Comparison of ENCODE assay signal across 9 mouse cellular contexts in genomic region chr19:4712781-4713526, GRCm38 (mm10). TPM values are rescaled to one million over a fixed set of nuclear protein-coding genes. Genes with fewer than 3 reads are reported as not detected.
A peak's percentile ranks its signal among the peaks of the same experiment; 100 is the strongest.
DNase-seq lines count a peak whose midpoint lies in the region; ATAC-seq and TF ChIP-seq lines count a peak whose summit lies in the region.
"Had no signal": no experiment of that assay in that cellular context is flagged by ENCODE, and none has a peak within 500 bp of the region (broad histone marks: within the 10 kb centered on the region; RNA-seq: fewer than 3 reads in every experiment).

No protein-coding gene starts in this region.

- H3K4me1 ChIP-seq in heart, embryonic 10.5 days = peaks cover 19% of the 10 kb centered on the region; the same call in 1 of the 2 replicates
- H3K4me1 ChIP-seq in E14TG2a.4 (replicated peaks; ENCODE audit: low read depth, low read length) = peaks cover 40% of the 10 kb centered on the region
- peaks cover 5% of the 10 kb centered on the region; the same call in 1 of the 2 replicates for H3K4me1 ChIP-seq in forebrain, embryonic 11.5 days (replicated peaks; ENCODE audit: control insufficient read depth, insufficient read depth, low read length)
- H3K4me1 ChIP-seq in limb, embryonic 14.5 days (ENCODE audit: control insufficient read depth, insufficient read depth, low read length) = peaks cover 4% of the 10 kb centered on the region; the same call in 1 of the 2 replicates

- TF ChIP-seq CTCF in E14TG2a.4 (conservative IDR thresholded peaks at IDR 0.05; ENCODE audit: low read length) = no peak

- H3K9me3 ChIP-seq in heart, embryonic 10.5 days = no peaks in the 10 kb centered on the region
- no peaks in the 10 kb centered on the region for H3K9me3 ChIP-seq in E14TG2a.4 (ENCODE audit: low read length)
- no peaks in the 10 kb centered on the region for H3K9me3 ChIP-seq in forebrain, embryonic 11.5 days (ENCODE audit: control insufficient read depth, low read length)
- H3K9me3 ChIP-seq in limb, embryonic 14.5 days (ENCODE audit: control insufficient read depth, low read length) = no peaks in the 10 kb centered on the region

- ATAC-seq in forebrain, embryonic 11.5 days (replicated peaks; ENCODE audit: low FRiP score) = no peak
- 0 out of 2 replicates have a peak, but pooled peaks have one; percentile 4 for ATAC-seq in limb, embryonic 14.5 days (ENCODE audit: low FRiP score, low read depth)

- peaks cover 94% of the 10 kb centered on the region for H3K27me3 ChIP-seq in heart, embryonic 10.5 days (ENCODE audit: insufficient read depth, poor library complexity, severe bottlenecking)
- peaks cover 80% of the 10 kb centered on the region for H3K27me3 ChIP-seq in E14TG2a.4 (ENCODE audit: insufficient read depth, low read length)
- H3K27me3 ChIP-seq in forebrain, embryonic 11.5 days (ENCODE audit: control insufficient read depth, insufficient read depth, low read length) = peaks cover 3% of the 10 kb centered on the region
- peaks cover 48% of the 10 kb centered on the region for H3K27me3 ChIP-seq in limb, embryonic 14.5 days (ENCODE audit: control insufficient read depth, insufficient read depth, low read length)

- no peak overlapping the region for H3K27ac ChIP-seq in heart, embryonic 10.5 days
- H3K27ac ChIP-seq in forebrain, embryonic 11.5 days (ENCODE audit: low read depth, low read length) = no peak overlapping the region
- no peak overlapping the region for H3K27ac ChIP-seq in limb, embryonic 14.5 days (replicated peaks; ENCODE audit: low read depth, low read length)

- peak overlapping the region; percentile 70 for H3K4me3 ChIP-seq in heart, embryonic 10.5 days
- peak overlapping the region; percentile 86 for H3K4me3 ChIP-seq in E14TG2a.4 (replicated peaks; ENCODE audit: low read length)
- peak overlapping the region; percentile 75 for H3K4me3 ChIP-seq in forebrain, embryonic 11.5 days (ENCODE audit: low read depth, low read length)
- peak overlapping the region; percentile 56 for H3K4me3 ChIP-seq in limb, embryonic 14.5 days (replicated peaks; ENCODE audit: low read length)

- intact Hi-C loops in heart, postnatal 14 days (cut with DNase I) = no loop called here

- peak overlapping the region; percentile 88 for H3K9ac ChIP-seq in forebrain, embryonic 11.5 days (ENCODE audit: low read length)
- H3K9ac ChIP-seq in limb, embryonic 14.5 days (ENCODE audit: low read depth, low read length, severe bottlenecking) = no peak overlapping the region

- TF ChIP-seq POLR2A in limb, embryonic 14.5 days (IDR thresholded peaks at IDR 0.05; ENCODE audit: borderline replicate concordance, extremely low read depth, insufficient read depth, insufficient read length) = no peak

- 39% methylated on average over 13 of the region's 13 CpGs for WGBS in heart, embryonic 10.5 days
- 39% methylated on average over 13 of the region's 13 CpGs for WGBS in forebrain, embryonic 11.5 days
- 37% methylated on average over 13 of the region's 13 CpGs for WGBS in limb, embryonic 14.5 days

- H3K36me3 ChIP-seq in heart, embryonic 10.5 days = no peaks in the 10 kb centered on the region
- H3K36me3 ChIP-seq in E14TG2a.4 (ENCODE audit: insufficient read depth, low read length) = no peaks in the 10 kb centered on the region
- H3K36me3 ChIP-seq in forebrain, embryonic 11.5 days (ENCODE audit: control insufficient read depth, insufficient read depth, low read length) = no peaks in the 10 kb centered on the region
- H3K36me3 ChIP-seq in limb, embryonic 14.5 days (ENCODE audit: control insufficient read depth, insufficient read depth, low read length) = no peaks in the 10 kb centered on the region

- peak overlapping the region; percentile 92 for H3K4me2 ChIP-seq in forebrain, embryonic 11.5 days (ENCODE audit: low read depth, low read length, severe bottlenecking)
- H3K4me2 ChIP-seq in limb, embryonic 14.5 days (replicated peaks; ENCODE audit: low read depth, low read length, severe bottlenecking) = peak overlapping the region; percentile 98

- DNase-seq in heart, embryonic 10.5 days (ENCODE audit: low spot score) = no peak
- no peak for DNase-seq in heart, postnatal 14 days
- no peak for DNase-seq in forebrain, embryonic 11.5 days (ENCODE audit: low spot score)
- DNase-seq in limb, embryonic 14.5 days (ENCODE audit: low spot score) = no peak
- no peak for DNase-seq in adrenal gland, adult 8-10 months
- no peak for DNase-seq in adrenal gland, postnatal 10 days
- no peak for DNase-seq in layer of hippocampus, adult 9-10 months (ENCODE audit: low spot score)

RNA-seq across cellular contexts. Expression of gene Sptbn2, which starts 2.0 kb away (rescaled TPM):
- 0.57 and 1.6 TPM in 2 replicates for polyA plus RNA-seq in heart, embryonic 10.5 days (2016; fragmentation: Nextera tagmentation; extraction: Ambion mirVana)
- total RNA-seq in heart, postnatal 14 days (2021) = under 1 TPM; 0.15 to 0.22 TPM
- 15.2 and 16.7 TPM in 2 replicates for polyA plus RNA-seq in forebrain, embryonic 11.5 days (2014; fragmentation: Nextera tagmentation; extraction: Ambion mirVana)
- 1.9 and 2.5 TPM in 2 replicates for polyA plus RNA-seq in limb, embryonic 14.5 days (2012; rRNA removed)
- polyA plus RNA-seq in limb, embryonic 14.5 days (2014; fragmentation: Nextera tagmentation; extraction: Ambion mirVana) = 4.2 TPM in 2 replicates
- 1 to 10 TPM in 3 of 4 experiments, under 1 TPM in 1; 0.99 to 3.5 (median 1.6) TPM for total RNA-seq in adrenal gland, adult 8-10 months (2022)
- total RNA-seq in adrenal gland, postnatal 10 days (2021) = 1 to 10 TPM; 4.7 to 7.3 TPM
- total RNA-seq: monocyte, adult 5-6 weeks had no signal

RNA-seq across cellular contexts. Expression of gene Gm960, which starts 14.5 kb away (rescaled TPM):
- 2.1 and 2.2 TPM in 2 replicates for polyA plus RNA-seq in heart, embryonic 10.5 days (2016; fragmentation: Nextera tagmentation; extraction: Ambion mirVana)
- total RNA-seq in heart, postnatal 14 days (2021) = not detected
- 4.6 and 4.9 TPM in 2 replicates for polyA plus RNA-seq in forebrain, embryonic 11.5 days (2014; fragmentation: Nextera tagmentation; extraction: Ambion mirVana)
- 1.4 and 1.9 TPM in 2 replicates for polyA plus RNA-seq in limb, embryonic 14.5 days (2012; rRNA removed)
- polyA plus RNA-seq in limb, embryonic 14.5 days (2014; fragmentation: Nextera tagmentation; extraction: Ambion mirVana) = 3.1 and 3.7 TPM in 2 replicates
- 1 to 10 TPM in 1 of 4 experiments, under 1 TPM in 2, not detected in 1; 0.67 to 1.0 (median 0.94) TPM for total RNA-seq in adrenal gland, adult 8-10 months (2022)
- under 1 TPM in 1 of 2 experiments, not detected in 1; 0.97 TPM for total RNA-seq in adrenal gland, postnatal 10 days (2021)
- total RNA-seq: monocyte, adult 5-6 weeks had no signal

RNA-seq across cellular contexts. Expression of gene Rbm4b, which starts 43.3 kb away (rescaled TPM):
- 44.8 and 59.1 TPM in 2 replicates for polyA plus RNA-seq in heart, embryonic 10.5 days (2016; fragmentation: Nextera tagmentation; extraction: Ambion mirVana)
- total RNA-seq in heart, postnatal 14 days (2021) = 1 to 10 TPM; 5.8 to 6.3 TPM
- polyA plus RNA-seq in forebrain, embryonic 11.5 days (2014; fragmentation: Nextera tagmentation; extraction: Ambion mirVana) = 136 and 139 TPM in 2 replicates
- polyA plus RNA-seq in limb, embryonic 14.5 days (2012; rRNA removed) = 36.9 and 38.1 TPM in 2 replicates
- polyA plus RNA-seq in limb, embryonic 14.5 days (2014; fragmentation: Nextera tagmentation; extraction: Ambion mirVana) = 63.2 and 71.8 TPM in 2 replicates
- total RNA-seq in adrenal gland, adult 8-10 months (2022) = 10 to 100 TPM; 14.3 to 16.5 (median 16.1) TPM
- 10 to 100 TPM; 11.2 to 13.1 TPM for total RNA-seq in adrenal gland, postnatal 10 days (2021)
